Mouse (Mus musculus) left cerebral cortex, postnatal 10 days (tissue): ENCODE data around the gene Sfxn3. TPM values are rescaled to one million over a fixed set of nuclear protein-coding genes. Genes with fewer than 3 reads are reported as not detected.

Source experiments
- DNase-seq, 2 experiments: peaks; one replicate each; pipeline ENCODE4 v3.0.0; 2021 to 2022; ENCODE audit warnings: low spot score in 2 of 2, mixed read lengths in 1 of 2; ENCODE audit errors: extremely low spot score in 1 of 2
- intact Hi-C: fragments of 180-260 bp; cut with DNase I; formaldehyde crosslinking; loops from one replicate; pipeline ENCODE4 v1.15.1; 2025
- total RNA-seq, 2 experiments: library from RNA; stranded (reverse); gene quantifications; 2 replicates each; pipeline ENCODE4 v1.2.3; 2021

Gene Sfxn3
- total RNA-seq, 2 experiments from 2014 or later: 116 to 122 TPM

DNA sequence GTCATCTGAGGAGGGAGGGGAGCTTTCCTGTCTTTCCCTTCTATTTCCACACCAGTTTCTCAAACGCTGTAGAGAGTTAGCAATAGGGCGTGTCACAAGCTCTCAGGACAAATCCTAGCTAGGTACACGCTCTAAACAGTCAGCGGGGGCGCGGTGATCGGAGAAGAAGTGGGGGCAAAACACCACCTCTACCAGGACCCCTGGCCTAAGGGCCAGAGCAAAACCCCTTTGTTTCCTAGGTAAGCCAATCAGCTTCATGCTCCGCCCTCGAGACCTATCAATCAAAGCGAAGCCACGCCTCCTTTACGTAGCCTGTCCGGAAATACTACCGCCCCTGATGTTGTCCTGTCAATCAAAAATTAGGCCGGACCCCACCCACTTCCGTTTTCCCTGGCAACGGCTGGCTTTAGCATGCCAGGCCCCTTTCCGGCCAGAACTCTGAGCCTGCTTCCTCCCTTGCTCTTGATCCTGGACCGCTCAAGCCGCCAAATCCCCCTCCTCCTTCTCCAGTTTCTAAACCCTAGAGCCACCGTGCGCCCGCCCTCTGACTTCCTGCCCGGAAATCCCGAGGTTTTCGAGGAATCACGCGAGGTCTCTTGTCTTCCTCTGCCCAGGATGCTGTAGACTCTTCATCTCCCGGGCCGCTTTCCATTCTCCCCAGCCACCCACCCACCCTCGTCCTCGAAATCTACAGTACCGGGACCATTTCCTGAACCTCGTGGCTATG, 11.0 kb downstream of the Sfxn3 start:
- intact Hi-C loops: no loop called here

DNA sequence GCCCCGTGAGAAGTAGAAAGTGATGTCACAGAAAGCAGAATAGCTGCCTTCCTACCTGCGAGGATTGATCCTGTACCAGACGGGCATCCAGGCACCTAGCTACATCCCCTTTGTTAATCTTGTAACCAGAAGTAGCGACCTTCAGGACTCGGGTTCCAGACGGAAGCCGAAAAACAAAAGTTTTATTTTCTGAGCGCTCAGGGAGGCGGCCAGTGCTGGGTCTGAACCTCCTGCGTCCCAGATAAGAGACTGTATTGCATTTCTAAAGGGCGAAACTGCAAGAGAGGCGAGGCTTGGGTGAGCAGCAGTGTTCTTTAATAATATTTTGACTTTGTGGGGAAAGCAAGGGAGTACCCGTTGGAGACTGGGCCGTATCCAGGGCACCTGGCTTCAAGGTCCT, 11.5 kb downstream of the Sfxn3 start:
- DNase-seq: no peak
- intact Hi-C loops: no loop called here

More for the DNA sequence above, 11.0 kb downstream of the Sfxn3 start:
- DNase-seq: peak; percentile 92 to 95

DNA sequence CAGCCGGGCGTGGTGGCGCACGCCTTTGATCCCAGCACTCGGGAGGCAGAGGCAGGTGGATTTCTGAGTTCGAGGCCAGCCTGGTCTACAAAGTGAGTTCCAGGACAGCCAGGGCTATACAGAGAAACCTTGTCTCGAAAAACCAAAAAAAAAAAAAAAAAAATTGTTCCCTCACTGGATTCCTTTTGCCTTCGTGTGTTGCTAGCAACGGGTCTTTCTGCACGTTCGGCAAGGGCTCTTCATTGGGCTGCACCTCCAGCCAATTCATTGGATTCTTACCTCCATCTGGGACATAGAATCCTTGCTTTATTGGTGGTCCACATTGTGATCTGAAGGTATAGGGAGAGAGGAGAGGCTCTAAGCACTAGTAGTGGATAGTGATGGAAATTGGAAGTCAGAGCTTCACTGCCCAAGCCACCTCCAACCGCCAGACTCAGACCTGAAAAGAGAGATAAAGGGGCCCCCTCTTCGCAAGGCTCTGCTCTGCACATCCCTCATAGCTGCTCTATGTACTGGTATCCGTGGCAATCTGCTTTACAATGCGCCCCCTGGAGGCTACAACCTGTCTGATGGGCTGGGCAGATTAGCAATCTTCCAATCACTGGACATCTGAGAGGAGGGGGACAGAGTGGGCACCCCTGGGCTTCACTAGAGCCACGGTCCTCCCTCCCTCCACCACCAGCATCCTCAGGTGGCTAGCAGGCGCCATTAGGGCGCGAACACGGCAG, 16.4 kb downstream of the Sfxn3 start:
- intact Hi-C loops: no loop called here
- DNase-seq: no peak

GRCm38 (mm10) chr19:45065226-45065625, 17.9 kb downstream of the Sfxn3 start:
- intact Hi-C loops: no loop called here
- no peak for DNase-seq

DNA sequence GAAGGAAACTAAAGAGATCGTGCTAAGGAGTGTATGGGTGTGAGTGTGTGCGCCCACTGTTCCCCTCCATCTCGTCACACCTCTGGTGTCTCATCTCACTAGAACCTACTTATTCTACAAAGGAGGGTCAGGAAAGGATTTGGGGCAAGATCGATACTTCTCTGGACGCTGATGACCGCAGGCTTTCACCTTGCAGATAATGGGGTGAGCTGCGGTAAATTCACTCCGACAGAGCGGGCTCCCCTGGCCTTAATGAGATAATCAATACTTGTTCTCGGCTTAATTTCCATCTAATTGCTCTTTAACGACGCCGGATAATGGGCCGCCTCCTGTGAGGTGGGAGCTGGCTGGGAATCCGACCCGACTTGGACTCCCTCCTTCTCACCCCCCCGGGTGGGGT, 19.9 kb downstream of the Sfxn3 start:
- DNase-seq: no peak
- intact Hi-C loops: no loop called here

GRCm38 (mm10) chr19:45067758-45068510, 20.6 kb downstream of the Sfxn3 start:
- intact Hi-C loops: no loop called here

GRCm38 (mm10) chr19:45073871-45074542, 26.7 kb downstream of the Sfxn3 start:
- intact Hi-C loops: no loop called here
- DNase-seq: peak; percentile 72 to 92

More at GRCm38 (mm10) chr19:45067758-45068510, 20.6 kb downstream of the Sfxn3 start:
- DNase-seq: no peak

- intact Hi-C loops: loop anchor here (5.0 kb wide), 1 partner anchor 83 kb away; no protein-coding TSS in a partner anchor
- DNase-seq: peak; percentile 91 to 93
Observed at GRCm38 (mm10) chr19:45074580-45075322, 27.4 kb downstream of the Sfxn3 start, which contains the start of gene Kazald1. Gene Kazald1, plus strand, starts transcription at chr19:45075241.

DNA sequence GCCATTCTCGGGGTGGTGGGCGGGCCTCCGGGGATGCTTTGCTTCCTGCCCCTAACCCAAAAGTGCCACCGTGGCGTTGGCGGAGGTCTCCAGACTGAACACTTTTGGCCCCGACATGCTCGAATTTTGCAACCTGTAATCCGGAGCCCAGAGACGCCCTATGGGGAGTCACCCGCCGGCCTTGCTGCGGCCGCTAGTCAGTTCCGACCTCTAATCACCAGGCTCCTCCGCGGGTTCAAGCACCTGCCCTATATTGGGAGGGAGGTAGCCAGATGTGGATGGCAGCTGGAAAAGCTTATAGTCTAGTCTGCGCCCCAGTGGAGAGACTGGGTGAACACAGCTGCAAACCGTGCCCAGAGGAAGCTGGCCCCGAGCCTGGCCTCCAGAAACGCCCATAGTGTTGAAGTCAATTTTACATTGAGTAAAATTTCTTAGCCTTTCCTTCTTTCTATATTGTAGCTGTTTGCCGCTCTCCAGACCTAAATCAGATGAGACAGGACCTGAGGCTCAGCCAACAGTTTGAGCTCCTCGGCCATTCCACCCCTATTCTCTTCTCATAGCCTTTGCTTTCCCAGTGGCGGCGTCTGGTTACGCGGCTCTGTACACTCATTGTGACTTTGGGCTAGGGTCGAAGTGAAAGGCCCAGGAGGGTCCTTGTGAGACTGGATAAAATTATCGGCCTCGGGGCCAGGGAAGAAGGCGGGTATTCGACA, 28.2 kb downstream of the Sfxn3 start:
- DNase-seq: no peak
- intact Hi-C loops: loop anchor here (5.0 kb wide), 1 partner anchor 82 kb away; no protein-coding TSS in a partner anchor

DNA sequence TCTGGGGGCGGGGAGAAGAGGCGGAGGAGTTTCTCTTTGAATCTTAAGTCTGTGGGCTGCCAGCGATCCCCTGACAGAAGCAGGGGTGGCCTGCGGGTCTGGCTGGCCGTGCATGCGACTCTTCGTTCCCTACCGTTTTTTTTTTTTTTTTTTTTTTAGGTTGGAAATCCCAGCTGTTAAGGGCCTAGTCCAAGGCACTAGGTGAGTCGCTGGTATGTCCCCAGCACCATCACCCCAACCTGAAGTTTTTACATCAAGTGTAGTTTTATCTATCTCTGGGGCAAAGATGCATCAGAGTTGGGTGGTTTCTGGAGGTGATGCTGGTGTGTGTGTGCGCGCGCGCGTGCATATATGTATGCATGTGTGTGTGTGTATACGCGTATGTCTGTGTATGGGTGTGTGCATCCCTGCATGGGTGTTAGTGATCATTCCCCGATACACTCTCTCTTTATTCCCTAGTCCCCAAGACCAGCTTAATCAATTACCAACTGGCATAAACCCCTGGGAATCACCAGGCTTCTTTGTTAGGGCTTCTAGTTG, 28.8 kb downstream of the Sfxn3 start:
- intact Hi-C loops: loop anchor here (5.0 kb wide), 1 partner anchor 81 kb away; no protein-coding TSS in a partner anchor
- no peak for DNase-seq

DNA sequence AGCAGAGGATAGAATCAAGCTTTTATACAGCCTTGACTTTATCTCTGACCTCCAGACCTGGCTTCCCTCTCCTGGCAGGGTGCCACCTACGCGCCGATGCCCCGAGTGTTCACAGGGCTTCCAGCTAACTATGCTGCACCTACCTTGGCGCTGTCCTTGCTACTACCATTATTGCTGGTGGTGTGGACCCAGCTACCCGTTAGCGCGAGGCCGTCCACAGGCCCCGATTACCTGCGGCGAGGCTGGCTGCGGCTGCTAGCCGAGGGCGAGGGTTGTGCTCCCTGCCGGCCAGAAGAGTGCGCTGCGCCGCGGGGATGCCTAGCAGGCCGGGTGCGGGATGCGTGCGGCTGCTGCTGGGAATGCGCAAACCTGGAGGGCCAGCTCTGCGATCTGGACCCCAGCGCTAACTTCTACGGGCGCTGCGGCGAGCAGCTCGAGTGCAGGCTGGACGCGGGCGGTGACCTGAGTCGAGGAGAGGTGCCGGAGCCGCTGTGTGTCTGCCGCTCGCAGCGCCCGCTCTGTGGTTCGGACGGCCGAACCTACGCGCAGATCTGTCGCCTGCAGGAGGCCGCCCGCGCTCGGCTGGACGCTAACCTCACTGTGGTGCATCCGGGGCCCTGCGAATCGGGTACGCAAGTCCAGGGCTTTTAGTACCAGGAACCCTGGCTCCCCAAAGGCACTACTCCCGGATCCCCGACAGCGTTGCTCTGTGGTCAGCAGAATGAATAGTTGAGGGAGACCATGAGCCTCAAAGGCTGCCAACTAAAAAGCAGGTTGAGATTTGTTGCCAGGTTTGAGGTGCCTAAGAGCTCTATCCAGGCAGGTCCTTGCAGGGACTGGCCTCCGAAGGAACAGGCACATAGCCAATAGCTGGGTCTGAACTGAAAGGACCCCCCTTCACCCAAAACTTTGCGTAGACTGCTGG, 29.5 kb downstream of the Sfxn3 start:
- peak in 1 of 2 experiments; percentile 75 for DNase-seq
- intact Hi-C loops: loop anchor here (5.0 kb wide), 1 partner anchor 80 kb away; no protein-coding TSS in a partner anchor

GRCm38 (mm10) chr19:45077742-45078645, 30.7 kb downstream of the Sfxn3 start:
- DNase-seq: no peak
- intact Hi-C loops: loop anchor here (5.0 kb wide), 1 partner anchor 79 kb away; no protein-coding TSS in a partner anchor

DNA sequence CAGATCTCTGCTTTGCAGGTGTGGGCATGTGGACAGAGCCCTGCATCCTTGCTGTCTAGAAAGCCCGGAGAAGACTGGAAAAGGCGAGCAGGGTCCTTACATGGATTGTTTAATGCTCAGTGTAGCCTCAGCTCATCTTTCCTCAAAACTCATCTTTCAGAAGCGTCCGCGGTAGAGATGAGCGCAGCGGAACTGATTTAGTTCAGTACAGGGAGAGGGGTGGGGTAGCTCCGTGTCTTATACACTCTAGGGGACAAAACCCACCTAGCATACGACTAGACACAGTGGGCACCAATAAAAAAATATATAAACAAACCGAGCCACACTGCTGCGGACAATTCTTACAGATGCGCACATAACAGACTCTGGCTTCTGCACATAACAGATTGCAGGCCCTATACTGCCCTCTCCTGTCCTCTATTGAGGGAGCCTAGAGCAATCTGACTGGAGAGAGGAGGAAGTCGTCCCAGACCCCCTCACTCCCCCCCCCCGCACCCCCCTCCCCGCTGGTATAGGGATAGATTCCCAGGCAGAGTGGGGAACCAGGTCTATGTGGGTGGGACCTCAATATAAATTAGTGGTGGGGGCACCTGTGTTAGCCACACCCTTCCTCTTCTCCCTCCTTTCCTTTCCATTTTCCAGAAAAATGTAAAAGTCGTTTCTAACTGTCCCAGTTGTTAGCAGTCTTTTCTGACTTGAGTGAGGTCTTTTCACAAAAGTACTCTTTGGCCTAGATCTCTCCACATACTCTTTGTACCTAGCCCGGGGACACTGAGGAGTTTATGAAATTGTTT, 31.9 kb downstream of the Sfxn3 start:
- no peak for DNase-seq
- intact Hi-C loops: loop anchor here (5.0 kb wide), 1 partner anchor 78 kb away; no protein-coding TSS in a partner anchor
